Mouse (Mus musculus): ENCODE results near the gene Mettl6. TPM values are rescaled to one million over a fixed set of nuclear protein-coding genes. Genes with fewer than 3 reads are reported as not detected.

Gene Mettl6
- polyA plus RNA-seq, 1 experiment: 15.1 TPM

- no peak overlapping the region for H3K4me3 ChIP-seq
- peaks cover 12% of the 10 kb centered on the region for H3K79me2 ChIP-seq (ENCODE audit: control insufficient read depth, insufficient read depth)
- no peaks in the 10 kb centered on the region for H3K27me3 ChIP-seq (ENCODE audit: control insufficient read depth, insufficient read depth, insufficient read length)
- H3K4me2 ChIP-seq (ENCODE audit: low read depth): no peak overlapping the region
- TF ChIP-seq MAX (IDR thresholded peaks at IDR 0.05; ENCODE audit: low read depth): no peak
- no peak for TF ChIP-seq SRF (IDR thresholded peaks at IDR 0.05; ENCODE audit: control insufficient read depth, insufficient read length, low read depth)
- TF ChIP-seq POLR2A (IDR thresholded peaks at IDR 0.05; ENCODE audit: insufficient read length, low read depth): no peak
- TF ChIP-seq POLR2AphosphoS2 (IDR thresholded peaks at IDR 0.05; ENCODE audit: insufficient read length, low read depth): no peak
- TF ChIP-seq MYOD1 (IDR thresholded peaks at IDR 0.05; ENCODE audit: control insufficient read depth in 1 of 3, insufficient read length in 2 of 3, low read depth in 2 of 3): peak in 1 of 3 experiments; percentile 43
- TF ChIP-seq CEBPB (IDR thresholded peaks at IDR 0.05; ENCODE audit: insufficient read depth, poor library complexity, severe bottlenecking): no peak
- TF ChIP-seq MYOG (IDR thresholded peaks at IDR 0.05; ENCODE audit: control insufficient read depth in 1 of 3, insufficient read depth in 1 of 3, insufficient read length in 2 of 3, low read depth in 2 of 3): peak in 1 of 3 experiments; percentile 15
- no peak for TF ChIP-seq TCF12 (IDR thresholded peaks at IDR 0.05; ENCODE audit: insufficient read depth, poor library complexity, severe bottlenecking)
- H3K36me3 ChIP-seq (ENCODE audit: control insufficient read depth, insufficient read depth): peaks cover 71% of the 10 kb centered on the region
- H3ac ChIP-seq (ENCODE audit: control insufficient read depth, insufficient read length): no peak overlapping the region
Observed at GRCm38 (mm10) chr14:31503406-31503805, 8.6 kb upstream of the Mettl6 start.

GRCm38 (mm10) chr14:31499526-31499925, 4.7 kb upstream of the Mettl6 start:
- Histone ChIP-seq H3K27me3 (ENCODE audit: control insufficient read depth, insufficient read depth, insufficient read length) (no peaks in the 10 kb centered on the region), H3K79me2 (ENCODE audit: control insufficient read depth, insufficient read depth) (peaks cover 45% of the 10 kb centered on the region), H3ac (ENCODE audit: control insufficient read depth, insufficient read length) (no peak overlapping the region), H3K4me2 (ENCODE audit: low read depth) (no peak overlapping the region), H3K4me3 (no peak overlapping the region), H3K36me3 (ENCODE audit: control insufficient read depth, insufficient read depth) (peaks cover 52% of the 10 kb centered on the region)
- TF ChIP-seq POLR2A (IDR thresholded peaks at IDR 0.05; ENCODE audit: insufficient read length, low read depth) (no peak), CEBPB (IDR thresholded peaks at IDR 0.05; ENCODE audit: insufficient read depth, poor library complexity, severe bottlenecking) (no peak), E2F4 (IDR thresholded peaks at IDR 0.05; ENCODE audit: insufficient read depth) (no peak), MAX (IDR thresholded peaks at IDR 0.05; ENCODE audit: low read depth) (no peak), MYOG (IDR thresholded peaks at IDR 0.05; ENCODE audit: control insufficient read depth in 1 of 3, insufficient read depth in 1 of 3, insufficient read length in 2 of 3, low read depth in 2 of 3) (no peak), REST (IDR thresholded peaks at IDR 0.05; ENCODE audit: insufficient read depth, insufficient read length) (no peak), POLR2AphosphoS2 (IDR thresholded peaks at IDR 0.05; ENCODE audit: insufficient read length, low read depth) (no peak), TCF12 (IDR thresholded peaks at IDR 0.05; ENCODE audit: insufficient read depth, poor library complexity, severe bottlenecking) (no peak), SRF (IDR thresholded peaks at IDR 0.05; ENCODE audit: control insufficient read depth, insufficient read length, low read depth) (no peak), USF1 (IDR thresholded peaks at IDR 0.05; ENCODE audit: low read depth) (no peak), MYOD1 (IDR thresholded peaks at IDR 0.05; ENCODE audit: control insufficient read depth in 1 of 3, insufficient read length in 2 of 3, low read depth in 2 of 3) (no peak), TCF3 (IDR thresholded peaks at IDR 0.05; ENCODE audit: insufficient read length, low read depth) (no peak)

- Histone ChIP-seq H3K27me3 (ENCODE audit: control insufficient read depth, insufficient read depth, insufficient read length) (no peaks in the 10 kb centered on the region), H3ac (ENCODE audit: control insufficient read depth, insufficient read length) (peak overlapping the region; percentile 46), H3K4me2 (ENCODE audit: low read depth) (peak overlapping the region; percentile 91), H3K36me3 (ENCODE audit: control insufficient read depth, insufficient read depth) (peaks cover 22% of the 10 kb centered on the region), H3K4me3 (peak overlapping the region; percentile 99), H3K79me2 (ENCODE audit: control insufficient read depth, insufficient read depth) (peaks cover 70% of the 10 kb centered on the region)
- TF ChIP-seq TCF12 (IDR thresholded peaks at IDR 0.05; ENCODE audit: insufficient read depth, poor library complexity, severe bottlenecking) (peak; percentile 51), POLR2AphosphoS2 (IDR thresholded peaks at IDR 0.05; ENCODE audit: insufficient read length, low read depth) (no peak), POLR2A (IDR thresholded peaks at IDR 0.05; ENCODE audit: insufficient read length, low read depth) (no peak), MYOD1 (IDR thresholded peaks at IDR 0.05; ENCODE audit: control insufficient read depth in 1 of 3, insufficient read length in 2 of 3, low read depth in 2 of 3) (peak; percentile 46 to 76 (median 49)), E2F4 (IDR thresholded peaks at IDR 0.05; ENCODE audit: insufficient read depth) (no peak), MYOG (IDR thresholded peaks at IDR 0.05; ENCODE audit: control insufficient read depth in 1 of 3, insufficient read depth in 1 of 3, insufficient read length in 2 of 3, low read depth in 2 of 3) (peak in 2 of 3 experiments; percentile 72 to 85)
Observed at GRCm38 (mm10) chr14:31496241-31496646, 1.4 kb upstream of the Mettl6 start.

- H3K79me2 ChIP-seq (ENCODE audit: control insufficient read depth, insufficient read depth): peaks cover 77% of the 10 kb centered on the region
- peak overlapping the region; percentile 46 for H3ac ChIP-seq (ENCODE audit: control insufficient read depth, insufficient read length)
- TF ChIP-seq USF1 (IDR thresholded peaks at IDR 0.05; ENCODE audit: low read depth) (no peak), TCF12 (IDR thresholded peaks at IDR 0.05; ENCODE audit: insufficient read depth, poor library complexity, severe bottlenecking) (no peak), SRF (IDR thresholded peaks at IDR 0.05; ENCODE audit: control insufficient read depth, insufficient read length, low read depth) (no peak), MAX (IDR thresholded peaks at IDR 0.05; ENCODE audit: low read depth) (no peak), CEBPB (IDR thresholded peaks at IDR 0.05; ENCODE audit: insufficient read depth, poor library complexity, severe bottlenecking) (no peak), POLR2A (IDR thresholded peaks at IDR 0.05; ENCODE audit: insufficient read length, low read depth) (no peak)
- H3K4me3 ChIP-seq: peak overlapping the region; percentile 99
- peak overlapping the region; percentile 91 for H3K4me2 ChIP-seq (ENCODE audit: low read depth)
- peaks cover 18% of the 10 kb centered on the region for H3K36me3 ChIP-seq (ENCODE audit: control insufficient read depth, insufficient read depth)
- H3K27me3 ChIP-seq (ENCODE audit: control insufficient read depth, insufficient read depth, insufficient read length): no peaks in the 10 kb centered on the region
Observed at GRCm38 (mm10) chr14:31495538-31495937, 698 bp upstream of the Mettl6 start.

GRCm38 (mm10) chr14:31494349-31494974, 378 bp downstream of the Mettl6 start, which contains the start of gene Eaf1:
TSS of gene Eaf1 (plus strand) at chr14:31494399.
- no peaks in the 10 kb centered on the region for H3K27me3 ChIP-seq (ENCODE audit: control insufficient read depth, insufficient read depth, insufficient read length)
- H3ac ChIP-seq (ENCODE audit: control insufficient read depth, insufficient read length): peak within 1 kb of the TSS; percentile 46
- peaks cover 78% of the 10 kb centered on the region for H3K79me2 ChIP-seq (ENCODE audit: control insufficient read depth, insufficient read depth)
- H3K36me3 ChIP-seq (ENCODE audit: control insufficient read depth, insufficient read depth): peaks cover 16% of the 10 kb centered on the region
- peak within 1 kb of the TSS; percentile 91 for H3K4me2 ChIP-seq (ENCODE audit: low read depth)
- TF ChIP-seq USF1 (IDR thresholded peaks at IDR 0.05; ENCODE audit: low read depth): no peak
- TF ChIP-seq SRF (IDR thresholded peaks at IDR 0.05; ENCODE audit: control insufficient read depth, insufficient read length, low read depth): no peak
- TF ChIP-seq REST (IDR thresholded peaks at IDR 0.05; ENCODE audit: insufficient read depth, insufficient read length): no peak
- H3K4me3 ChIP-seq: peak within 1 kb of the TSS; percentile 99

All from myocyte (in vitro differentiated cells).